Mouse (Mus musculus) testis, adult 2 months (tissue): ENCODE data around the gene Fam131a.

Experiments
- CTCF ChIP-seq: fragments of 200-500 bp; IDR thresholded peaks from 2 replicates; pipeline ENCODE4 v1.5.1; 2012; ENCODE audit warnings: low read depth, mild to moderate bottlenecking, inconsistent platforms, low read length, moderate library complexity; ENCODE audit not compliant: control insufficient read depth, insufficient read depth, insufficient replicate concordance
- POLR2A ChIP-seq: fragments of 200-500 bp; IDR thresholded peaks from 2 replicates; pipeline ENCODE4 v1.6.1; 2012; ENCODE audit warnings: low read depth, mild to moderate bottlenecking, inconsistent platforms, low read length, moderate library complexity; ENCODE audit not compliant: control insufficient read depth

- no peak for TF ChIP-seq CTCF
- TF ChIP-seq POLR2A = no peak
Measured at GRCm38 (mm10) chr16:20701729-20702521, 8.9 kb downstream of the Fam131a start.
